Mouse (Mus musculus) layer of hippocampus, adult 9-11 months (tissue): Measurements from ENCODE around the gene Pik3ca.
"Not testable (repeated sequence)": the region's sequence is repeated elsewhere in the genome, so short reads cannot be mapped to it uniquely, and the experiment has no call there.

Source experiments
- DNase-seq: peaks from one replicate; pipeline ENCODE4 v3.0.0; 2022

Pik3ca gene

DNA sequence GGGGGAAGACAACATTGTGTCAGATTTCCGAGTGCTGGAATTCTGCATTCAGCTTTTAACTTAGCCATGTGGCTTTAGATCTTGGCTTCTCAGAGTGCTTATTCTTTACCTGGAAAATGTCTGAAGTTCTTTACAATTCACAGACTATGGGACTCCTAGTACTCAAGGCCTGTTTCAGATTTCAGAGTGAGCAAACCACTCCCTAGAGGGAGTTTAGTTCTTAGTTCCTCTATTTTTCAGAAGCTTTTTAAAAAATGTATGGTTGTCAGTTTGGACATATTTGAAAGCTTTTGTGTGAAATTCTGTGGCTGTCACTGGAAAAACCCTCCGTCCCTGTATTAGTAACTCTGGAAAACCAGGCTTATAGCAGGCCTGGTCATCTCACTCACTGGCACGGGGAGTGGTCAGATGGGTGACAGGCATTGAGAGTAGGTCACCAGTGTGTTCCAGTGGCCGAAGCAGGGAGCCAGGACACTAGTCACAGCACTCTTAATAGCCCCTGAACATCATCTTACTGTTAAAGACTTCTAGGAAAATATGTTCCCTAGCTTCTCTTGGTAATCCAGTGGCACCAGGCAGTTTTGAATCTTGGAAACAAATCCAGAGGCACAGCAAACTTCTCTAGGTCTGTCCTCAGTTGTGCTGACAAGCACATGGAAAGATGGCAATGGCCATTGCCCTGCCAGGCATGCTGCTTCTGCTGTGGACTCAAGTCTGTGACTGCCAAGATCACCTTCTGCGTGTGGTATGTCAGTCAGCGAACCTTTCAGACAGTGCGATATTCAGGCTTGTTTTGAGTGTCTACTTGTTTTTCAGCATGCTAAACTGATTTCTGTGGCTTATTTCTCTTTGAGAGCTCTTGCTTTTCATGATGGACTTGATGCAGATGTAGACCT is 5.8 kb downstream of the Pik3ca start:
- DNase-seq = no peak

DNA sequence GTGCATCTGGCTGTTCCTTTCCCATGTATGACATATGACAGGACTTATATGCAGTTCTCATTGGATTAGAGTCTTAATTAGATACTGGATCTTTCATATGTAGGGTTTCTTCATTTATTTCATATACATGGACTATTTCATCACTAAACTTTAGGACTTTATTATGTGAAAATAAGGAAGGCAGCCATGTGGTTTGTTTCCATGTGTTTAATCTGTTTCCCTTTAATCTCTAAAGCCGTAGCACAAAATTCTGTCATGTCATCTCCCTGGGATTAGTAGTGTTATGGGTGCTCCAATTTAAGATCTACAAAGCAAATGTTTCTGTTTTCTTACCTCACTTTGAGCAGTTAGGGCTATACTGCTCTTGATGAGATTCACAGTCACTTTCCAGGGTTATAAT is 8.2 kb downstream of the Pik3ca start:
- DNase-seq = no peak

DNA sequence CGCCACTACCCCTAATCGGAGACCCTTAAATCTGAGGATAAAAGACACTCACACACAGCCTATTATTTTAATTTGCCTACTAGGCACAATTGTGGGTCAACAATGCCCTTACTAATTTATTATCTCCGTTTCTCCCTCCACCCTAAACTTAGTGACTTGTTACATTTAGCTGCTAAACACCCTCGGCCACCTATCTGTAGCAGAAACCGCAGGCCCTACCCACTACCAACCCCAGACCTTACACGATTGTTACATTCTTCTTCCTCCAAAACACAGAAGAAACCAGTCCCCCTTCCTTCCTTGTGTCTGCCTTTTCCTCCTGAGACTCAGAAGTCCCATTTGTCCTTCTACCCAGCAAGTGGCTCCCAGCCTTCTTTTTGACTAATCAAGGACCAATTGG is 9.3 kb downstream of the Pik3ca start:
- DNase-seq = no peak

GRCm38 (mm10) chr3:32408811-32409273 is 11.4 kb downstream of the Pik3ca start:
- DNase-seq = no peak

- DNase-seq = no peak
These were observed 15.1 kb downstream of the Pik3ca start for GRCm38 (mm10) chr3:32412502-32413044.

- DNase-seq = no peak
These were observed 16.9 kb downstream of the Pik3ca start for GRCm38 (mm10) chr3:32414381-32414780.

GRCm38 (mm10) chr3:32415370-32416309 is 18.2 kb downstream of the Pik3ca start:
- no peak for DNase-seq

DNA sequence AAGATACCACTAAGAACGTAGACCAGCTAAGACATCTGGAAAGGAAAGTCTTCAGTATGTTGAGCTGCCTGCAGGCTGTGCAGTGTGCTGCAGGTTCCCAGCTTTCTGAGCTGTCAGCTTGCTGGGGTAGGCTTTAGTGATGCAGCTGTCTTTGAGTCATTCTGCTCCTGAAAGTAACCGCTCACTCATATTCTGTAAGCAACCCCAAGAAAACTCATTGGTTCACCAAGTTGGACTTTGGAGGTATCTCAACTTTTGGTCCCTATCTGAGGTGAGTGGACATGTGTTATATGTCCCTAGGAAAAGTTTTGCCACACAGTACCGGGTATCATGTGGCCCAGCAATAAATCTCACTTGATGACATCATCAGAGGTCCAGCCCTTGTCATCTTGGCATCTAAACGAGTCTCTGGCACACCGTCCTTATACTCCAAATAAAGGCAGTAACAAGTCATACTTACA is 20.3 kb downstream of the Pik3ca start:
- no peak for DNase-seq

DNA sequence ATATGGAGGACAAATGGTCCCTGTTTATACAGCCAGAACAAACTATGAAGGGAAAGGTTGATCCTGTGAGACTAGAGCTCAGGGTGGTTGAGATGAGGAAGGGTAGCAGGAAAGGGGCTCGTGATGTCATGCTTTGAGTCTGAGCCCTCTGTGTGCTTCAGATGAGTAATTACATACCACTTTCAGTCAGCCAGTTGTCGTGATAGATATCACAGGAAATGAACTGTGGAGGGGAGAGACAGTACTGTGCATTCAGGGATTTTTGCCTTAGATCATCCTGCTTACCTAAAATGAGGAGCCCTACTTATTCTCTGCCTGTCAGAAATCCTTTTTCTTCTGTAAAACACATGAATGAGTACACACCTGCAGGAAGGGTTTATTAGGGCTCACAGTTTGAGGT is 22.4 kb downstream of the Pik3ca start:
- DNase-seq = no peak

GRCm38 (mm10) chr3:32421115-32422054 is 23.9 kb downstream of the Pik3ca start:
- no peak for DNase-seq

GRCm38 (mm10) chr3:32427695-32428094 is 30.2 kb downstream of the Pik3ca start:
- no peak for DNase-seq

GRCm38 (mm10) chr3:32428361-32428760 is 30.9 kb downstream of the Pik3ca start:
- DNase-seq = no peak

GRCm38 (mm10) chr3:32428921-32429320 is 31.4 kb downstream of the Pik3ca start:
- DNase-seq = no peak

- DNase-seq = not testable (repeated sequence)
These were observed 31.9 kb downstream of the Pik3ca start for GRCm38 (mm10) chr3:32429351-32429750.

DNA sequence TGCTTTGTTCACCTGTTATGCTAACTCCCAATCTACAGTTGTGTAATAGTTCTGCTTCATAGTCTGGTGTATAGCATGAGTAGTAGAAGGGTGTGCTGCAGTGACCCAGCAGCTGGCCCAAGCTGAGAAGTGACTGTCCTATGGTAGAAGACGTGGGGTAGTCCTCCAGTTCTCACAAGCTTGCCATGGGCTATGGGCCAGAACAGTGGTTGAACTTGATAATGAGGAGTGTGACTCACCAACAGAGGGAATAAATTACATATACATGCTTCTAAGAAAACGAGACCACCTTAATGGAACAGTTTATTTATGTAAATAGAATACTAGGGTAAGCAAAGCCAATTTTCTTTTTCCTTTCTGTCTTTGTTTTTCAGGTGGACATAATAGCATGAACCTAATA is 32.9 kb downstream of the Pik3ca start:
- no peak for DNase-seq

GRCm38 (mm10) chr3:32434016-32434415 is 36.5 kb downstream of the Pik3ca start:
- DNase-seq = no peak

- DNase-seq = no peak
These were observed 38.6 kb downstream of the Pik3ca start for GRCm38 (mm10) chr3:32436101-32436500.

DNA sequence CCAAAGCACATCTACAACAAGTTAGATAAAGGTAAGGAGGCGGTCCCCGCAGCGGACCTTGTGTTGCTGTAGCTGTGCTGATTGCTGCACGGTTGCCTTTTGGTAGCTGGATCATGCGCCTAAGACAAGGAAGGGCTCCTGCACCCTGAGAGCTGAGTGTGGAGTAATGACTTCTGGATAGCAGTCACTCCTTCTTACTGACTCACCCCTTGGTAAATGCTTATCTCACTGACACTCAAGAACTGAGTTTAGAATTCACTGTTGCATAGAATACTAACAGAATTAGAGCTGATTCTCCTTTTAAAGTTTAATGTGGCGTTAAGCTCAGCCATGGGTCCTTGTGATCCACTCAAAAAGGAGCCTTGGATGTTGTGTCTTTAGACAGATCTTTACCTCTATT is 39.8 kb downstream of the Pik3ca start:
- DNase-seq = no peak

- DNase-seq = no peak
These were observed 40.3 kb downstream of the Pik3ca start for GRCm38 (mm10) chr3:32437820-32438219.

DNA sequence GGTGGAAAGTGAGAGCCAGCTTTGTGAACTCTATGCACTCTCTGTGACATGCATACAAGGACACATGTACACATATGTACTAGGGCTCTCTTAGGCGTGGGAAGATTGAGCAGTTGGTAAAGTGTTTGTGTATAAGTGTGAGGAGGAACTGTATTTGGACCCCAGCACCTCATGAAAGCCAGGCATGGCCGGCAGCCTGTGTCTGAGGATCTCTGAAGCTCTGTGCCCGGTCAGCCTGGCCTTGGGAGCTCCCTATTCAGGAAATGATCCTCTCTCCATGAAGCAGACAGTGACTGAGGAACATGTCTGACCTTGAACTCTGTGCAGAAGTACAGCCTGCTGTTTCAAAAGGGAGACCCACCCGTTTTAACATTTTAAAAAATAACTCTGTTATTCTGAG is 41.2 kb downstream of the Pik3ca start:
- no peak for DNase-seq

DNA sequence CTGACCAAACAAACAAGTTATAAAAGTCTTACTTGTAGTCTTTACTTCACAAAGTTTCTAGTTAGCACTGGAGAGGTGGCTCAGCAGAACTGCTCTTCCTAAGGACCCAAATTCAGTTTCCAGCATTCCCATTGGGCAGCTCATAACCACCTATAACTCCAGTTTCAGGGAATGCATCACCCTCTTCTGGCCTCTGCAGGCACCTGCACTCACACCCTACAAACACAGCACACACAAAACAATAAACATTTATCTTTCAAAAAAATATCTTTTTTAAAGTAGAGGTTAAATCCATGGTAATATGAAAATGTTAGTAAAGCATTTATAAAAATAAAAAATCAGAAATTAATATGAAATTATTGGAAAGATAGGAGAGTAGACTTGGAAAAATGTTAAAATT is 44.2 kb downstream of the Pik3ca start:
- DNase-seq = no peak
